Mouse (Mus musculus) bone marrow macrophage, adult 2 months (primary cell): ENCODE measurements around the gene Hhatl. TPM values are rescaled to one million over a fixed set of nuclear protein-coding genes. Genes with fewer than 3 reads are reported as not detected.

Source experiments
- H3K27ac ChIP-seq: 2 replicates; pipeline ENCODE4 v1.5.1; 2012; ENCODE audit warnings: low read depth, low read length; ENCODE audit not compliant: insufficient read depth
- H3K4me1 ChIP-seq: 2 replicates; pipeline ENCODE4 v1.6.1; 2012; ENCODE audit warnings: low read length; ENCODE audit not compliant: control insufficient read depth, insufficient read depth
- H3K4me3 ChIP-seq: 2 replicates; pipeline ENCODE4 v1.5.1; 2012; ENCODE audit warnings: mild to moderate bottlenecking, low read length, moderate library complexity; ENCODE audit not compliant: insufficient read depth
- CTCF ChIP-seq: IDR thresholded peaks from 2 replicates; pipeline ENCODE4 v1.5.1; 2012; ENCODE audit warnings: low read depth, mild to moderate bottlenecking, low read length, moderate library complexity
- POLR2A ChIP-seq: IDR thresholded peaks from 2 replicates; pipeline ENCODE4 v1.6.1; 2012; ENCODE audit warnings: mild to moderate bottlenecking, low read depth, low read length, borderline replicate concordance
- polyA plus RNA-seq: library from polyadenylated mRNA; stranded (reverse); fragments of >200 nt; gene quantifications from 2 replicates; pipeline ENCODE4 v1.2.4, GENCODE M21; 2012; ENCODE audit not compliant: missing spikeins, insufficient read depth, insufficient read length

Hhatl gene
- polyA plus RNA-seq: not detected in 2 replicates

DNA sequence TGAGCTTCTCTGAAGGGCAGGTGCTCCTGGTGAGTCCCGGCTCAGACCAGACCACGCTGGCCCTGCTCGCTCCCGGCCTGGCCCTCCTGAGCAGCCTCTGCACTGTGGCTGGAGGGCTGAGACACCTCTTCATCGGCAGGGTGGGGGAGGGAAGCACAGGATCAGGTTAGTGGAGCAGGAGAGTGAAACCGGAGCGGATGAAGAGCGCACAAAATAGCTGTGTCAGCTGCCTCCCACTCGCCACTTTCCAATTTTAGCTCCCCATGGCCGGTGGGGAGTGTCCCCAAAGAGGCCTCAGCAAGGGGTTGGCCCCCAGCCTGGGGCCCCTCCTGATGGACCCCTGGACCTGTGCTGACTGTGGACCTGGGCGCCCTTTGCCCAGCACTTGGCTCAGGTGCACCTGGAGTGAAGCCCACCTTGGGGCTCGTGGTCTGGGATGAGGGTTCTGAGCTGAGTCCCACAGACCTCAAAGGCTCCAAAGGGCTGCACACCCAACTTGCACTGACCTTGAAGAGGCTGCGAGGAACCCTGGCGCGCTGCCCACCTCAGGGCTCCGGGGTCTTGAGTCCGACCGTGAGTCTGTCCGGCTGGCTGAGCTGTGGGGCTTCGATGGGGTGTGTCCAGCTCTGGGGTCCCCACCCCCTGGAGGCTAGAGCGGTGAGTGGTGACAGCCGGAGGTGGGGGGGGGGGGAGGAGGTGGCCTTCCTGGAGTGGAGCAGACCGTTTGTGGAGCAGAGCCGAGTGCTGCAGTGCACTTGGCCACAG lies at the start of gene Hhatl:
TSS of gene Hhatl (minus strand) at position 751 of the 765 bp plus-strand sequence.
- Histone ChIP-seq H3K4me1 (no peaks in the 10 kb centered on the region), H3K4me3 (no peak within 1 kb of the TSS), H3K27ac (no peak within 1 kb of the TSS)
- no peak for TF ChIP-seq POLR2A
- TF ChIP-seq CTCF: no peak

DNA sequence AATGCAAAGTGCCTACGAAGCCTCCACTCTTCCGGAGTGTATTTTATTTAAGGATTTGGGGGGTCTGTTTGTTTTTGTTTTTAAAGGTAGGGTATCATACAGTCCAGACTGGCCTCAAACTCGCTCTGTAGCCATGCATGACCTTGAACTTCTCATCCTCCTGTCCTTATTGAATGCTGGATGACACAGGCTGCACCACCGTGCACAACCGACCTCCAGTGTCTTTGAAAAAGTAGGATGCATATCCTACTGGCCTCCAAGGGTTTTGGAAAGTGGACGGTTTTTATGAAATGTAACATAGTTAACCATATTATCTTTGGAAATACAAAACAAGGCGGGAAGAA lies 47.3 kb upstream of the Hhatl start:
- peaks cover 2% of the 10 kb centered on the region; the same call in 1 of the 2 replicates for H3K4me1 ChIP-seq
- H3K27ac ChIP-seq: no peak overlapping the region
- peak overlapping the region; percentile 64 for H3K4me3 ChIP-seq
- TF ChIP-seq POLR2A: no peak
- no peak for TF ChIP-seq CTCF

GRCm38 (mm10) chr9:121838829-121839621 lies 46.7 kb upstream of the Hhatl start, which contains the start of gene Ccdc13:
Gene Ccdc13 (minus strand): TSS chr9:121839461.
- peak within 1 kb of the TSS; percentile 64 for H3K4me3 ChIP-seq
- TF ChIP-seq CTCF (no peak), POLR2A (no peak)
- H3K27ac ChIP-seq: no peak within 1 kb of the TSS

GRCm38 (mm10) chr9:121838008-121838407 lies 45.7 kb upstream of the Hhatl start:
- Histone ChIP-seq H3K4me1 (peaks cover 2% of the 10 kb centered on the region; the same call in 1 of the 2 replicates), H3K4me3 (no peak overlapping the region), H3K27ac (no peak overlapping the region)
- TF ChIP-seq POLR2A (no peak), CTCF (no peak)

More at GRCm38 (mm10) chr9:121838829-121839621, 46.7 kb upstream of the Hhatl start, which contains the start of gene Ccdc13:
- H3K4me1 ChIP-seq: peaks cover 2% of the 10 kb centered on the region; the same call in 1 of the 2 replicates

- no peak overlapping the region for H3K4me3 ChIP-seq
- no peak overlapping the region for H3K27ac ChIP-seq
- no peaks in the 10 kb centered on the region for H3K4me1 ChIP-seq
- TF ChIP-seq POLR2A (no peak), CTCF (no peak)
Observed at GRCm38 (mm10) chr9:121833825-121834224, 41.5 kb upstream of the Hhatl start.

DNA sequence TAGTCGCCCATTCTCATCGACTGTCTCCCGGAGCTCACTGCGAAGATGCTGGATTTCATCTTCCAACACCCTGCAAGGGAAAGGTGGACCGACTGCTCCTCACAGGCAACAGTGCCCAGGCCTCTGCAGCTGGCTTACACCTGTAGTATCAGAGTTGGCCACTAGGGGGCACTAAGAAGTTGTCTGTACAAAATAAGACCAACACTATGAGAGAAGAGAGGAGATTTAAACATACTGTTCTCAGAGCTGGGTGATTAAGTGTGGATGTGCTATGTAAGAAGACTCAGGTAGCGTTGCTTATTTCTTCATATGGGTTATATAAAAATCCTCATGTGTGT lies 38.6 kb upstream of the Hhatl start:
- Histone ChIP-seq H3K4me1 (no peaks in the 10 kb centered on the region), H3K4me3 (no peak overlapping the region), H3K27ac (no peak overlapping the region)
- TF ChIP-seq POLR2A: no peak
- peak; percentile 71 for TF ChIP-seq CTCF

- Histone ChIP-seq H3K4me3 (no peak overlapping the region), H3K27ac (no peak overlapping the region), H3K4me1 (no peaks in the 10 kb centered on the region)
- TF ChIP-seq CTCF (peak; percentile 77), POLR2A (no peak)
Observed at GRCm38 (mm10) chr9:121830243-121830955, 38.1 kb upstream of the Hhatl start.

GRCm38 (mm10) chr9:121829270-121829992 lies 37.1 kb upstream of the Hhatl start:
- TF ChIP-seq CTCF (no peak), POLR2A (no peak)
- no peak overlapping the region for H3K27ac ChIP-seq
- no peak overlapping the region for H3K4me3 ChIP-seq
- H3K4me1 ChIP-seq: no peaks in the 10 kb centered on the region

DNA sequence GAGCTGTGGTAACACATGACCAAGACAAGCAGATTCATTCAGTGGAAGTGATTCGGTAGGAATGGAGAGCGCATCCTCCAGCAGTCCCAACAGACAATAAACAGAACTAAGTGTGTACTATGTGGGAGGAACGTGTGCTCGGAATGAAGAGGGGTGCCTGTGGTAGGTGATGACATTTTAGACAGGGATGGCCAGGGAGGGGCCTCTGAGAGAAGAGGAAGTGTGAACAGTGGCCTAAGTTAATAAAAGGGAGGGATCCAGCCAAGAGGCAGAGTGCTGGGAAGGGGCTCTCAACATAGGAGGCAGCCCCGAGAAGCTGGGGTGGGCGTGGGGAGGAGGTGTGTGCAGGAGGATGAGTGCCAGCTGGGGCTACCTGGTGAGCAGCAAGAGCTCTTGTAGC lies 36.0 kb upstream of the Hhatl start:
- TF ChIP-seq POLR2A: no peak
- TF ChIP-seq CTCF: no peak
- no peaks in the 10 kb centered on the region for H3K4me1 ChIP-seq

More for the DNA sequence above, 36.0 kb upstream of the Hhatl start:
- no peak overlapping the region for H3K27ac ChIP-seq
- no peak overlapping the region for H3K4me3 ChIP-seq
